ENCODE assay signal across 17 mouse cellular contexts in genomic region chr15:97507176-97507575, GRCm38 (mm10).
DNase-seq lines count a peak whose midpoint lies in the region; ATAC-seq lines count a peak whose summit lies in the region.
"Had no signal": no experiment of that assay in that cellular context is flagged by ENCODE, and none has a peak within 500 bp of the region (broad histone marks: within the 10 kb centered on the region; RNA-seq: fewer than 3 reads in every experiment).

No protein-coding gene starts in this region.

- ATAC-seq in frontal cortex, adult (ENCODE audit: low TSS enrichment), result peak; percentile 38; the same call in 1 of the 2 replicates
- ATAC-seq: midbrain, embryonic 15.5 days had no signal

- DNase-seq in frontal cortex, postnatal 25 days (ENCODE audit: low spot score in 2 of 2), result no peak
- DNase-seq in layer of hippocampus, postnatal 14 days (ENCODE audit: low spot score in 2 of 2), result peak; percentile 9 to 25
- no peak for DNase-seq in layer of hippocampus, adult 9-10 months (ENCODE audit: low spot score)
- DNase-seq in right cerebral cortex, postnatal 4 days, result peak; percentile 13
- DNase-seq in right cerebral cortex, adult 18-20 months, result no peak
- no peak for DNase-seq in MN1 (ENCODE audit: low spot score)
- DNase-seq: adrenal gland, adult 2 months; B cell, adult 2 months; cerebellum, adult 2 months; gastrocnemius, postnatal 36 days; heart, postnatal 36 days; kidney, adult 2 months; lung, postnatal 4 days; spleen, adult 18-20 months; thymus, postnatal 14 days had no signal

Comparison
In these comparisons a context has a peak if more than half of its experiments do, and no peak if none do; other contexts are left out.
1. DNase-seq: peak in layer of hippocampus, postnatal 14 days (2 of 2) and right cerebral cortex, postnatal 4 days (single experiment); none in frontal cortex, postnatal 25 days (0 of 2), layer of hippocampus, adult 9-10 months (single experiment), right cerebral cortex, adult 18-20 months (single experiment) and MN1 (single experiment).